Mouse (Mus musculus) thymus, postnatal 25 days (tissue): ENCODE results near the gene Camkmt.

Source experiments
- DNase-seq: peaks from one replicate; pipeline ENCODE4 v3.0.0; 2022

Camkmt gene

DNA sequence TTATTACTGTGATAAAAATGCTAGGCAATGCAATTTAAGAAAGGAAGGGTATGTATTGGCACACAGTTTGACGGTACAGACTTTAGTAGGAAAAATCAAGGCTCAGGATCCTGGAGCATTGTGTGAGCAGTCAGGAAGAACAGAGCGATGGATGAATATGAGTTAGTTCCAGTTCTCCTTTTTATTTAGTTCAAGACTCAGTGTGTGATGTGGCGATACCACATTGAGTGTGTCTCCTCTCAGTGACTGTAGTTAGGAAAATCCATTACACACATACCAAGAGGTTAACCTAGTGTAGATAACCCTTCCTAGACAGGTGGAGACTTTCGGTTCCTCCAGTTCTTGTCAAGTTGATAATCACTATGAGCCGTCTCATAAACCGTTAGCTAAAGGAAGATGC lies 1.4 kb downstream of the Camkmt start:
- no peak for DNase-seq

- DNase-seq, result no peak
Observed at GRCm38 (mm10) chr17:85096396-85096795, 6.0 kb downstream of the Camkmt start.

- no peak for DNase-seq
Observed at GRCm38 (mm10) chr17:85098677-85099323, 8.4 kb downstream of the Camkmt start.

GRCm38 (mm10) chr17:85100232-85100631 lies 9.9 kb downstream of the Camkmt start:
- no peak for DNase-seq

DNA sequence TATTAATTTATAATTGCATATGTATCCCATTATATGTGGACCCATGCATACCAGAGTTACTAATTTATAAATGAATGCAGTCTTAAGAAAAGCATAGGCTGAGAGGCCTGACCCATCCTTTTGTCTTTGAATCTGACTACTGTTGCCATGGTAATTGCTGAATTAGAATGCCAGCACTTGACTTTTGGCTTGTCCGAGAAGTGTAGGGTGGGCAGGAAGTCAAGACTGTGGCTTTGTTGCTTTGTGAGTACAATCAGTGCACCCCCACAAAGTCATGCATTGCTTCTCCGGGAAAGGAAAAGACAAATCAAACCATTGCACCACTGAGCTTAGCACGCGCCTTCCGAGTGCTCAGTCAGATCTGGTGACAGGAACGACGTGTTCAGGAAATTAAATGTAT lies 11.4 kb downstream of the Camkmt start:
- DNase-seq, result no peak

- no peak for DNase-seq
Observed at GRCm38 (mm10) chr17:85103310-85103709, 13.0 kb downstream of the Camkmt start.

GRCm38 (mm10) chr17:85110640-85111039 lies 20.3 kb downstream of the Camkmt start:
- no peak for DNase-seq

- no peak for DNase-seq
Observed at GRCm38 (mm10) chr17:85113441-85113840, 23.1 kb downstream of the Camkmt start.

- DNase-seq, result peak; percentile 59
Observed at GRCm38 (mm10) chr17:85116643-85117042, 26.3 kb downstream of the Camkmt start.

GRCm38 (mm10) chr17:85138393-85138792 lies 48.0 kb downstream of the Camkmt start:
- DNase-seq, result no peak

DNA sequence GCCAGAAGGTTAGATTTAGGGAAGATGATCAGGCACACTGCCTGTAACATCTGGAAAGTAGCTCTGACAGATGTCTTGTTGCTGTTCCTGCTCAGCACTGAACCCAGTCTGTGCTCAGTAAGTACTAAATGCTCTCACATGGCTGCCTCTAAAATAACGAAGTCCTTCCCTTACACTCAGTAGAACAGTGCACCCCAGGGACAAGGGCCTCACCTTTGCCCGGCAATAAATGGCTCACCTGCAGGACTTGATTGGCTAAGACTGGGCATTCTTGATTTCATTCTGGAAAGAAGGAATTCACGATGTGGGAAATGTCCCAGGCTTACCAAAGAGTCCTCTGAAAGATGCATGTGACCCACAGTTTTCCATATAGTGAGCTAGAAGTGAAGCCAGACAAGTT lies 51.3 kb downstream of the Camkmt start:
- DNase-seq, result no peak

GRCm38 (mm10) chr17:85142495-85143111 lies 52.3 kb downstream of the Camkmt start:
- DNase-seq, result no peak

DNA sequence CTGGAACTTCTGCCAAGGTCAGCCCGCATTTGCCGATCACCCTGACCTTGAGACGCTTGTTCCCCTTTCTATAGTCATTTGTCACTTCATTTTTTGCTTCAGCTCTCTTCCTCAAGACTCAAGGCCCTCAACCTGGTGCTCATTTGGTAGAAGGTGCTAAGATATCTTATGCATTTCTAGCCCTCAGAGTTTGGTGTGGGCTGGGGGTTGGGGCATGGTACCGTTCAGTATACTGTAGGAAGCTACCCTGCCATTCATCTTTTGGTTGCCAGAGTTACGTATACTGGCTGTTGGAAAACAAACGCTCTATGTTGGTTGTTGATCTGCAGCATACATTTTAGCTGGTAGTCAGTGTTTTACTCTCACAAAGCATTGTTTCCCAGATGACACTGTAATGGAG lies 53.8 kb downstream of the Camkmt start:
- no peak for DNase-seq

GRCm38 (mm10) chr17:85148348-85148747 lies 58.0 kb downstream of the Camkmt start:
- DNase-seq, result no peak

DNA sequence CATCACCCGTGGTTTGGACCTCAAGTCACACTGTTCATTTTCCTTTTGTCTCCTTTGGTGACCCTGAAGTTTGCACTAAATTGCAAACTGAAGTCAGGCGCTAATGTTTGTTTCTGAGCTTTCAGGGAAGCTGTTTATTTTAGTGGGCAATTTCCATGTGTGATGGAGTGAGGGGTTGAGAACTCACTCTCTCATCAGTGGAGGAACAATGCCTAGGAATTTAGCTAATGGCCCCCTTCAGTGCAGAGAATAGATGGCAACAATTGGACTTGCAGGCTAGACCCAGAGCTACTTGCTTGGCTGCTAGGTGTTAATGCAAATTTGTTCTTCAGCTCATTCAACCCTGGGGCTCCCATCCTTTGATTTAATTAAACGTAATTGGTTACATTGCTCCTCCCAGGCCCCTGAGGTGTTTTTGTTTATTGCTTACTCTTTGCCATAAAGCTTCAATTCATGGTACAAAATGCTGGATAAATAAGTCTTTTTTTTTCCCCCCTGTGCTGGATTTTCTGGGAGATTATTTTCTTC lies 58.9 kb downstream of the Camkmt start:
- DNase-seq, result no peak

GRCm38 (mm10) chr17:85151264-85151663 lies 60.9 kb downstream of the Camkmt start:
- DNase-seq, result no peak

GRCm38 (mm10) chr17:85158202-85158601 lies 67.8 kb downstream of the Camkmt start:
- DNase-seq, result no peak

DNA sequence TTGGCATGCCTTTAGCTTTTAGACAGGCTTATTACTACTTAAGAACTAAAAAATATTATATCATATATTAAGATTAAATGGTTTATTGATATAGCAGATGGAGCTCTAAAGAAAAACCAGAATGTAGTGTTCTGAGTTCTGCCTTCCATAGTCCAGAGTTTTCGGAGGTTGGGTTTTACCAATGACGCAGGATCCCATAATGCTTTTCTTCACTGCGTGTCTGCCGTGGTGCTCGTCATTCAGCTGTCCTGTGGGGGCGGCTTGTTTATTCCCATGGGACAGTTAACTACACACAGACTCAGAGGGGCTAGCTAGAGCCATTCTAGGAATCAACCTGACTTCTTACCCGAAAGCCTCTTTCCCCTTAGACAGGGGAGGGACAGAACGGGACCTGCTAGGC lies 69.2 kb downstream of the Camkmt start:
- DNase-seq, result no peak

GRCm38 (mm10) chr17:85160786-85161185 lies 70.4 kb downstream of the Camkmt start:
- no peak for DNase-seq

- DNase-seq, result no peak
Observed at GRCm38 (mm10) chr17:85162569-85163271, 72.4 kb downstream of the Camkmt start.

DNA sequence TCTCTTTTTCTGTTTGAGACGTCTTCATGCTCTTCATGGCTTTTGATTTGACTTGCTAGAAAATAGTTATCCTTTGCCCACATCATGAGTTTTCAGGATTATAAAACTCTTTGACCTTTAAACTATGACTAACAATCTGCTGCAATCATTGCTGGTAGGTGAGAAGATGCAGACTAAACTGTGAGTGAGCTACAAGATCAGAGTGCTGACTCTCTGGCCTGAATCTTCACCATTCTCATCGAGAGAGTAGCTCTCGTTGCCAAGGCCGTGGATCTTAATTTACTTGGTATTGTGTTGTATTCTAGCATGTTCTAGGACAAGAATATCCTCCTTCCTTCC lies 72.9 kb downstream of the Camkmt start:
- DNase-seq, result no peak

DNA sequence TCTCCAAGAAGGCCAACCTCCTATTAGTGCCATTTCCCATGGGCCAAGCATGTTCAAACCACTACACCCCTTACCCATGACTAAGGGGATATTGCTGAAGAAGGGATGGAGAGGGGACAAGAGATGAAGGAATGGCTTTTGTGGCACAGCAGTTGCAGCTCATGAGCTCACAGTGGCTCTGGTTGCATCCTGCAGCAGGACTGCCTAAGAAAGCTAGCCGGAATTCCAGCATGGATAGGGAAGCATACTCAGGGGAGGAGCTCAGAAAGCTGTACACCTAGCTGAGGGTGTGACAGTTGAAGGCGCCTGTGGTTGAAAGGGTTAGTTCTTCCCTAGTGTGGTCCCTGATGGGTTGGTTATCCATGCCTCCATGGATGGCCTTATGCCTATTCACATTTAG lies 78.4 kb downstream of the Camkmt start:
- DNase-seq, result no peak

DNA sequence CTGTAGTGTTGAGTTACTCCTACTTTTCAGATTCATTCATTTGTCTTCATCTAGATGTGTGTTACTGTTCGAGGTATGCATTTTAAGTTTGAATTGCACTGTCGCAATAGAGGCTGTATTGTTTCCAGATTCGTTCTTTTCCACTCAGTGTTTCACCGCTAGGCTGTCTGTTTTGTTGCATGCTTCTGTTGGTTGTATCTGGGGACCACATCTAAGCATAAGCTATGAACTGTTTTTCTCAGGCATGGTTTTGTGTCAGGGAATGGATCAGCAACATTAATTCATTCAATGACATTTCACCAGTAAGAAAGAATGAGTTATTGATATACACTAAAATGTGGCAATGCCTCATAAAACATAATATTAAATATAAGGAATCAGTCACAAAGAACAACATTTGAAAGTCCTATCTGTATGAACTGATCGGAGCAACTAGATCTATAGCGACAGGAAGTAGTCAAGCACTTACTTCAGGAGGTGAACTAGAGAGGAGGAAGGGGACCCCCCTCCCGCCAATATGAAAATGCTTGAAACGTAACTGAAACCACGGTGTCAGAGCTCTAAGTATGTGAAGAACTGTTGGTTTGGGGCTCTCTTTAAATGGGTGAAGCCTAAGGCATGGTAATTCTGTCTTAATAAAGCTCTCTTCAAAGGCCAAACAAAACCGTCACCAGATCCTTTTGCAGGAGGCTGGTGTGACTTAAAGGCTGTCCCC lies 80.3 kb downstream of the Camkmt start:
- DNase-seq, result no peak

GRCm38 (mm10) chr17:85171951-85172350 lies 81.6 kb downstream of the Camkmt start:
- DNase-seq, result no peak
